Mouse (Mus musculus) megakaryocyte, embryonic 14.5 days (primary cell): ENCODE data around the gene Akr1b8.

Experiments
- FLI1 ChIP-seq: IDR thresholded peaks from 2 replicates; pipeline ENCODE4 v1.6.1; 2012; ENCODE audit warnings: low read length, inconsistent platforms, mixed read lengths
- GATA1 ChIP-seq: IDR thresholded peaks from 3 replicates; pipeline ENCODE4 v1.6.1; 2012; ENCODE audit warnings: mixed read lengths, low read length, inconsistent platforms, borderline replicate concordance

DNA sequence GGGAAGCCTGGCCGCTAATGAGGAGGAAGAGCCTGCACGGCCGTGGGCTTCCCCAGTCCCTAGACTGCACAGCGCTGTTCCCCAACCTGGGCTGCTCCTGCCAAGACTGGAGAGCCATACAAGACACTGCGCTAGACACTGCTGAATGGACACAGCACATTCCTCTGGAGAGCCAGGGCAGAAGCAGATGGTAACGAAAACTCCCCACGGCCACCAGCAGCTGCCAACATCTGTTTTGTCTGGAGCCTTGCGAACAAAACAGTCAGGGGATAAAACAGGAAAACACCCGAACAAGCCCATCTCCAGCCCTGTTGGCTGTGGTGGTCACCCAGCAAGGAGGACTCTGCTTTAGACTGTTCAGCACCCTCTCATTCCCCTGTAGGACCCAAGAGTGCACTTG lies 40.5 kb upstream of the Akr1b8 start:
- TF ChIP-seq FLI1 (no peak), GATA1 (no peak)
